Mouse (Mus musculus) NIH3T3 (cell line): ENCODE measurements around the gene Mmp10.

Source experiments
- DNase-seq: peaks from one replicate; pipeline ENCODE4 v3.0.0-alpha.2; 2012; ENCODE audit warnings: low read depth

Mmp10 gene

DNA sequence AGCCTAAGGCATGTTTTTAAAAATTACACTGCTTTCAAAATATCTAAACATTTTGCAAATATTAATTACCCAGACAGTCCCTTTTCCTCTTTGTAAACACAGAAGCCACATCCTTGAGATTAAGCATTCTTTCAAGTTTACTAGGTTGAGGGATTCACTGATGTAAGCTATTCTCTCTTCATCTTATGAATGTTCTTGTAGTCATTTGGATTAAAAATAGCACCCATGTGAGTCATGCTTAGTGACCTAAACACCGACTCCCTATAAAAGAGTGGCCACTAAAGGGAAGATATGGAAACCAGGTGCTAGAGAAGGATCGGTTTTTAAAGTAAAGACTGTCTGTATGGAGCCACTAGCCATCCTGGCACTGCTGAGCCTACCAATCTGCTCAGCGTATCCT is at the start of gene Mmp10:
TSS of gene Mmp10 (plus strand) at position 302 of the 400 bp plus-strand sequence.
- no peak for DNase-seq

- peak; percentile 2 for DNase-seq
Measured at GRCm38 (mm10) chr9:7453302-7453701, 48.9 kb upstream of the Mmp10 start.

GRCm38 (mm10) chr9:7470262-7470661 is 31.9 kb upstream of the Mmp10 start:
- no peak for DNase-seq

DNA sequence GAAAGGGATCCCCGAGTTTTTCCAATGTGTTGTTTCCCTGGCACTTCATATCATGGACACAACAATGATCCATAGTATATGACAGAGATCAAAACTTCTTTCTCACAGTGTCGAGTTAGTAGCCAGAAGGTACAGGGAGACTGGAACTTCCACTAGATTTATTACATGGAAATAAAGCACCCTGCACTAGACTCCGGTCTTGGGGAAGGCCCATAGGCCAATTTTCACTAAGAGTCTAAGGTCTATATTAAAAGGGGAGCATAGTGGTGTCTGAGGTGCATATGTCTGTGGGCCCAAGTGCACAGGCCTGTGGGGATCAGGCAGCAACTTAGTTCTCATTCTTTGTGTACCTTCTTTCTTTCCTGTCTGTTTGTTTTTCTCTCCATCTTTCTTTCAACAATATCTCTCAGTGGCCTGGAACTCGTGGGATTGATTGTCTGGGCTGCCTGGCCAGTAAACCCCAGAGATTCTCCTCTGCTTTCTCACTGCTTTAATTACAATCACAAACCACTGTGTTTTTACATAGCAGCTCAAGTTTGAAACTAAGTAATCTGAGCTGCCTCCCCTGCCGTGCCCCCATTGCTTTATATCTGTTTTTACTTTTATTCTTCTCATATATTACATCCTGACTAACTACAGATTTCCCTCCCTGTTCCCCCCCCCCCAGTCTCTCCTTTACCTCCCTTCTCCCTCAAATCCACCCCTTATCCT is 18.3 kb upstream of the Mmp10 start:
- no peak for DNase-seq

DNA sequence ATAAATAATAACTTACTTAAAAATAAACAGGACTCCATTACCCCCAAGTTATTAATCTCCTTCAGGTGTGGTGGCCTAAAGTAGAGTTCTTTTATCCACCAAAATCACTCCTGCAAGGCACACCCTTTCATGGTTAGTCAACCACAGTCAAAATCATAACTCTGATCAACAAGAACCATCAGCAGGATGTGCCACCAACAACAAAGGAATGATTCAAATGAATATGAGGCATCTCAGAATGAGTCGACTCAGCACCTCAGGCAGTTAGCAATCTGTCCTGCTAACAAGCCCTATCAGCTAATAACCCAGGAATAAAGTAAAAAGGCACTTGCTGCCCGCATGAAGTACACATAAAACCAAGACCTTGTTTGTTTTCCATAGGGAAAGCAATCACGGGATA is 1.0 kb upstream of the Mmp10 start:
- DNase-seq: no peak

GRCm38 (mm10) chr9:7507321-7507876 is 5.2 kb downstream of the Mmp10 start:
- DNase-seq: no peak

DNA sequence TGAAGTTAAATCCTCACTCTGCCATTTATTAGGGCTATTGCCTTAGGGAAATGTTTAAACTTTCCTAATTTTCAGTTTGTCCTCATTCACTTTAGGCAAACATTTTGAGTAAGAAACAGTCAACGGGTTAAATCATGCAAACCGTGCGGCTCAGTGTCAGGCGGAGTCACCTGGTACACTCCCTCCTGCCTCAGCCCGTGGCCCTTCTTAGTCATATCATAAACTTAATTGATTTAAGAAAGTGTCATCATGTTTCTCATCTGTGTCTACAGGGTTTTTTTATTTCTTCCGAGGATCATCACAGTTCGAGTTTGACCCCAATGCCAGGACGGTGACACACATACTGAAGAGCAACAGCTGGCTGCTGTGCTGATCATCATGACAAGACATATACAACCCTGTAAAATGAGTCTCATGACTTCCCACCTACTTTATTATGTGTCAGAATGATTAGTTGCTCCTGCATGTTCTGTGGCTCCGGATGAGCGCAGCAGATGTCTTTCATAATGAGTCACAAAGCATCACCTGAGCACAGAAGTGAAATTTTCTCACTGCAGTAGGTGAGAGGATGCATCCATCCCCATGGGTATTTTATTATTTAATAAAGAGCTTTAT is 7.6 kb downstream of the Mmp10 start:
- DNase-seq: no peak

- DNase-seq: no peak
Measured at GRCm38 (mm10) chr9:7517944-7518571, 15.9 kb downstream of the Mmp10 start.

DNA sequence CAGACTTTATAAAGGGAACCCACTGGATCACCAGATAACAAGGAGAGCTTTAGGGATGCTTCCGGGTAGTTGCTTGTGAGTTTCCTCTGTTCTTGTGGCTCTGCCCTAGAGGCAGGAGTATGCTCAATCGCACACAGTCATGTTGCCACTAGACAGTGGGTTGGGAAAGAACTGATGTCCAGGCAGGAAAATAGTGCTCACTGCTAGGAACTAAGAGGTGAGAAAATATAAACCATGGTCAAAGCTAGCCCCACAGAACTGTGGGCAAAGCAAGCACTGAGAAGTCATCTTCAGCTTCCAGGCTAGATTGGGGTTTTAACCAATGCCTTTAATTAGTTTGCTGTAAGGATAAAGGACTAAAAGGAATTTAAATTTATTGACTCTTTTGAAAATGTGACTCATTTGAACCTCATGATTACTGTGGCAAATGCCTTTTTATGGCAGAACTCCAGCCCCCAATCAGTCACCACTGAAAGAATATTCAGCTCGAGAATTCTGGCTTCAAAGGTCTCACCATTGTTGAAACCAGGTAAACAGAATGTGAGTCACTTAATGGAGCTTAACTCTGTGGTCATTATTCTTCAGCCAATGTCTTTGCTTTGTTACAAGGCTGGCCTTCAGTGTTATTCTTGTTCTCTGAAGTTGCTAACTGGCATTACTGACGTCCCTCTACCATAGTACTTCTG is 24.2 kb downstream of the Mmp10 start:
- DNase-seq: no peak

GRCm38 (mm10) chr9:7542763-7543162 is 40.6 kb downstream of the Mmp10 start:
- DNase-seq: no peak

- DNase-seq: no peak
Measured at GRCm38 (mm10) chr9:7544923-7545457, 42.8 kb downstream of the Mmp10 start.

DNA sequence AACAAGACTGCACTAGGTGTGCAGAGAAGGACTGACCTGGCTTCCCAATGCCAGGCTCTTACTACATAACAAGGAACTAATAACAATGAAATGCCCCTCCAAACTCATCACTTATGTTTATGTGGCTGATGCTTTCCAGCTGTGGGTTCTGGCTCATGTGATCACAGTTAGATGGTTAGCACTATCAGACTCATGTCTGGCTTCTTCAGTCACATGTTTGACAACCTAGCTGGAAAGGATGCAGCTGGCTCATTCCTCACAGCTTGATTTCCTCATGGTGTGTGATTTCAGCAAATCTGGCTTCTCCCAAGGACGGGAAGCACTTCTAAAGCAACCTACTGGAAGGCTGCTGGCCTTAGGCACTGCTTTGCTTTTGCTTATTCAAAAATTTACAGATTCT is 43.3 kb downstream of the Mmp10 start:
- peak; percentile 8 for DNase-seq

GRCm38 (mm10) chr9:7545920-7546319 is 43.8 kb downstream of the Mmp10 start:
- no peak for DNase-seq

DNA sequence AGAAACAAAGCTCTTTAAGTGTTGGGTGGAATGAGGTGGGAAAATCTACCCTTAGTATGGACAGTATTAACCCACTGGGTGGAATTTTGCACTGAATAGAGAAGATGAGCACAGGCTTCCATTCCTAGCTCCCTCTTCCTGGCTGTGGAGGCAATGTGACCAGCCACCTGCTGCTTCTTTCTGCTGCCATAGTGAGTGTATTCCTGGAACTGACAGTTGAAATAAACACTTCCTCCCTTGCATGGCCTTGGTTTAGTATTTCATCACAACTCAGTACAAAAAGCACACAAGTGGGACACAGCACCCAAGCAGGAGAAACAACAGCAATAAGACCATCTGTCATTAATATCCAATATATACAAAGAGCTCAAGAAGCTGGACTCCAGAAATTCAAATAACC is 49.8 kb downstream of the Mmp10 start:
- DNase-seq: no peak

- DNase-seq: no peak
Measured at GRCm38 (mm10) chr9:7553536-7553935, 51.4 kb downstream of the Mmp10 start.

- DNase-seq: peak; percentile 65
Measured at GRCm38 (mm10) chr9:7554382-7554781, 52.2 kb downstream of the Mmp10 start.

- no peak for DNase-seq
Measured at GRCm38 (mm10) chr9:7558221-7559017, 56.3 kb downstream of the Mmp10 start, which contains the start of gene Mmp8. Gene Mmp8 (plus strand): TSS chr9:7558456.
